10 mouse cellular contexts compared by ENCODE assay signal in the genomic region with DNA sequence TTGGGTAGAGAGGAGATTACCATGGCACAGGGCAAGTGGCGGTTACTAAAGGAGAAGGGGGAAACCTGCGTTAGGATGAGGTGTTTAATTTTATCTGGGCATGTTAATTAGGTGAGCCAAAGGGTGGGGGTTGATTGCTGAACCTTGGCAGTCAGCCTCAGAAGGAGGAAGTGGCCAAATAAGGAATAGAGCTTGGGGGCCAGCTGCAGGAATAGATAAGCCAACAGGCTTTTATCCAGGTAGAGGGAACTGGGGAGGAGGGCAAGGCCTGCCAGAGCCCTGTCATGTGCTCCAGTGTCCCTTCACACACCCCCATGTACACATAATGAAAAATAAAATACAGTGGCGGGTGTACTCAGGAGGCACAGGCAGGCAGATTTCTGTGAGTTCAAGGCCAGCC. TPM values are rescaled to one million over a fixed set of nuclear protein-coding genes. Genes with fewer than 3 reads are reported as not detected.
DNase-seq lines count a peak whose midpoint lies in the region; ATAC-seq and TF ChIP-seq lines count a peak whose summit lies in the region.
"Had no signal": no experiment of that assay in that cellular context is flagged by ENCODE, and none has a peak within 500 bp of the region (broad histone marks: within the 10 kb centered on the region; RNA-seq: fewer than 3 reads in every experiment).

No protein-coding gene starts in this region.

- no peak overlapping the region for H3K4me3 ChIP-seq in midbrain, embryonic 14.5 days (replicated peaks; ENCODE audit: low read depth, low read length)
- no peak overlapping the region for H3K4me3 ChIP-seq in midbrain, embryonic 16.5 days (ENCODE audit: low read depth, low read length)
- H3K4me3 ChIP-seq in intestine, postnatal 0 days (ENCODE audit: low read depth, low read length): no peak overlapping the region
- no peak overlapping the region for H3K4me3 ChIP-seq in stomach, embryonic 16.5 days (replicated peaks; ENCODE audit: low read length)

- no peaks in the 10 kb centered on the region for H3K27me3 ChIP-seq in midbrain, embryonic 14.5 days (ENCODE audit: control insufficient read depth, insufficient read depth, low read length)
- no peaks in the 10 kb centered on the region for H3K27me3 ChIP-seq in midbrain, embryonic 16.5 days (ENCODE audit: control insufficient read depth, insufficient read depth, low read depth, low read length)
- H3K27me3 ChIP-seq in intestine, postnatal 0 days (replicated peaks; ENCODE audit: control insufficient read depth, insufficient read depth, low read length): no peaks in the 10 kb centered on the region
- H3K27me3 ChIP-seq in stomach, embryonic 16.5 days (ENCODE audit: control insufficient read depth, insufficient read depth, low read length): no peaks in the 10 kb centered on the region

- no peaks in the 10 kb centered on the region for H3K4me1 ChIP-seq in midbrain, embryonic 14.5 days (ENCODE audit: control insufficient read depth, insufficient read depth, low read length)
- H3K4me1 ChIP-seq in midbrain, embryonic 16.5 days (ENCODE audit: control insufficient read depth, insufficient read depth, low read length): peaks cover 2% of the 10 kb centered on the region; the same call in 1 of the 2 replicates
- H3K4me1 ChIP-seq in intestine, postnatal 0 days (replicated peaks; ENCODE audit: control insufficient read depth, insufficient read depth, low read length): no peaks in the 10 kb centered on the region
- H3K4me1 ChIP-seq in stomach, embryonic 16.5 days (ENCODE audit: control insufficient read depth, insufficient read depth, low read length): peaks cover 15% of the 10 kb centered on the region

- peak overlapping the region; percentile 41; the same call in 1 of the 2 replicates for H3K27ac ChIP-seq in midbrain, embryonic 14.5 days (replicated peaks; ENCODE audit: low read depth, low read length)
- no peak overlapping the region for H3K27ac ChIP-seq in midbrain, embryonic 16.5 days (ENCODE audit: low read length)
- H3K27ac ChIP-seq in intestine, postnatal 0 days (ENCODE audit: low read depth, low read length): no peak overlapping the region
- peak overlapping the region; percentile 4; the same call in 1 of the 2 replicates for H3K27ac ChIP-seq in stomach, embryonic 16.5 days (ENCODE audit: low read length)

- no peak overlapping the region for H3K9ac ChIP-seq in midbrain, embryonic 14.5 days (replicated peaks; ENCODE audit: low read length)
- H3K9ac ChIP-seq in midbrain, embryonic 16.5 days (ENCODE audit: low read depth, low read length): no peak overlapping the region
- H3K9ac ChIP-seq in intestine, postnatal 0 days (ENCODE audit: low read depth, low read length): no peak overlapping the region
- H3K9ac ChIP-seq in stomach, embryonic 16.5 days (ENCODE audit: low read length): no peak overlapping the region

- H3K36me3 ChIP-seq in midbrain, embryonic 14.5 days (ENCODE audit: control insufficient read depth, insufficient read depth, low read length): peaks cover 33% of the 10 kb centered on the region
- H3K36me3 ChIP-seq in midbrain, embryonic 16.5 days (ENCODE audit: control insufficient read depth, insufficient read depth, low read length): peaks cover 12% of the 10 kb centered on the region
- H3K36me3 ChIP-seq in intestine, postnatal 0 days (ENCODE audit: control insufficient read depth, insufficient read depth): peaks cover 21% of the 10 kb centered on the region
- 0 out of 2 replicates have a peak, but pooled peaks cover 6% of the 10 kb centered on the region for H3K36me3 ChIP-seq in stomach, embryonic 16.5 days (ENCODE audit: control insufficient read depth, insufficient read depth, low read length)

- H3K9me3 ChIP-seq in midbrain, embryonic 14.5 days (ENCODE audit: control insufficient read depth, low read length): no peaks in the 10 kb centered on the region
- no peaks in the 10 kb centered on the region; the same call in 1 of the 2 replicates for H3K9me3 ChIP-seq in midbrain, embryonic 16.5 days (replicated peaks; ENCODE audit: control insufficient read depth, low read length, poor library complexity, severe bottlenecking)
- no peaks in the 10 kb centered on the region for H3K9me3 ChIP-seq in intestine, postnatal 0 days (ENCODE audit: control insufficient read depth)
- no peaks in the 10 kb centered on the region; the same call in 1 of the 2 replicates for H3K9me3 ChIP-seq in stomach, embryonic 16.5 days (replicated peaks; ENCODE audit: control insufficient read depth, low read length)

- no peak for TF ChIP-seq CTCF in intestine, postnatal 0 days (IDR thresholded peaks at IDR 0.05; ENCODE audit: low read depth)

- ATAC-seq in midbrain, embryonic 14.5 days (ENCODE audit: low FRiP score, low TSS enrichment): no peak
- no peak for ATAC-seq in midbrain, embryonic 16.5 days
- ATAC-seq in erythroblast, adult 5-6 weeks (replicated peaks; ENCODE audit: low FRiP score, poor library complexity, severe bottlenecking): peak; percentile 54
- ATAC-seq in intestine, postnatal 0 days: 0 out of 2 replicates have a peak, but pooled peaks have one; percentile 28
- peak; percentile 66; the same call in 1 of the 2 replicates for ATAC-seq in stomach, embryonic 16.5 days (ENCODE audit: insufficient read depth, low FRiP score)

- 48% methylated on average over 3 of the region's 3 CpGs for WGBS in midbrain, embryonic 14.5 days
- WGBS in midbrain, embryonic 16.5 days: 51% methylated on average over 3 of the region's 3 CpGs
- WGBS in intestine, postnatal 0 days: 18% methylated on average over 3 of the region's 3 CpGs
- 43% methylated on average over 3 of the region's 3 CpGs for WGBS in stomach, embryonic 16.5 days

- H3K4me2 ChIP-seq in midbrain, embryonic 14.5 days (ENCODE audit: low read length): no peak overlapping the region
- no peak overlapping the region for H3K4me2 ChIP-seq in midbrain, embryonic 16.5 days (ENCODE audit: low read length)
- no peak overlapping the region for H3K4me2 ChIP-seq in intestine, postnatal 0 days (replicated peaks; ENCODE audit: low read depth)
- H3K4me2 ChIP-seq in stomach, embryonic 16.5 days (ENCODE audit: low read depth, low read length): no peak overlapping the region

- DNase-seq in midbrain, embryonic 14.5 days: no peak
- DNase-seq in kidney, adult 11 months: no peak
- DNase-seq in urinary bladder, postnatal 14 days (ENCODE audit: low spot score): no peak
- DNase-seq: cerebellum, postnatal 36 days; kidney, postnatal 4 days; thymus, adult 18-20 months had no signal

RNA-seq across cellular contexts. Expression of a gene that starts 13.2 kb away (rescaled TPM):
- polyA plus RNA-seq in midbrain, embryonic 14.5 days (2014; fragmentation: Nextera tagmentation; extraction: Ambion mirVana): 2,581 and 2,856 TPM in 2 replicates
- 2,757 and 3,016 TPM in 2 replicates for polyA plus RNA-seq in midbrain, embryonic 16.5 days (2015; fragmentation: Nextera tagmentation; extraction: Ambion mirVana)
- 71.5 and 86.7 TPM in 2 replicates for total RNA-seq in erythroblast, adult 5-6 weeks (2015; ENCODE audit: low replicate concordance)
- 70.8 and 118 TPM in 2 replicates for total RNA-seq in erythroblast, adult 5-6 weeks (2017; ENCODE audit: low replicate concordance)
- polyA plus RNA-seq in intestine, postnatal 0 days (2015; fragmentation: Nextera tagmentation; extraction: Ambion mirVana): 3,331 and 3,461 TPM in 2 replicates
- 1,641 and 1,693 TPM in 2 replicates for polyA plus RNA-seq in stomach, embryonic 16.5 days (2015; fragmentation: Nextera tagmentation; extraction: Ambion mirVana)

RNA-seq across cellular contexts. Expression of a gene that starts 52.9 kb away (rescaled TPM):
- 11.3 and 14.1 TPM in 2 replicates for polyA plus RNA-seq in midbrain, embryonic 14.5 days (2014; fragmentation: Nextera tagmentation; extraction: Ambion mirVana)
- 11.7 and 12.7 TPM in 2 replicates for polyA plus RNA-seq in midbrain, embryonic 16.5 days (2015; fragmentation: Nextera tagmentation; extraction: Ambion mirVana)
- total RNA-seq in erythroblast, adult 5-6 weeks (2015; ENCODE audit: low replicate concordance): 0.19 and 8.8 TPM in 2 replicates
- 10.9 and 11.1 TPM in 2 replicates for total RNA-seq in erythroblast, adult 5-6 weeks (2017; ENCODE audit: low replicate concordance)
- polyA plus RNA-seq in intestine, postnatal 0 days (2015; fragmentation: Nextera tagmentation; extraction: Ambion mirVana): 7.8 and 8.6 TPM in 2 replicates
- polyA plus RNA-seq in stomach, embryonic 16.5 days (2015; fragmentation: Nextera tagmentation; extraction: Ambion mirVana): 9.2 and 11.1 TPM in 2 replicates

Comparison
In these comparisons a context has a peak if more than half of its experiments do, and no peak if none do; other contexts are left out.
1. H3K27ac ChIP-seq: peak in midbrain, embryonic 14.5 days (single experiment) and stomach, embryonic 16.5 days (single experiment); none in midbrain, embryonic 16.5 days (single experiment) and intestine, postnatal 0 days (single experiment).
2. ATAC-seq: peak in erythroblast, adult 5-6 weeks (single experiment), intestine, postnatal 0 days (single experiment) and stomach, embryonic 16.5 days (single experiment); none in midbrain, embryonic 14.5 days (single experiment) and midbrain, embryonic 16.5 days (single experiment).